Mouse (Mus musculus): ENCODE measurements around the gene A4galt.
"Not testable (repeated sequence)": the region's sequence is repeated elsewhere in the genome, so short reads cannot be mapped to it uniquely, and the experiment has no call there.

The A4galt gene

GRCm38 (mm10) chr15:83251176-83252004 lies at the start of gene A4galt:
A4galt (minus strand) TSS chr15:83251774.
- DNase-seq (ENCODE audit: low read depth): no peak

- DNase-seq (ENCODE audit: low read depth): no peak
These were observed 48.5 kb upstream of the A4galt start for GRCm38 (mm10) chr15:83299916-83300582.

DNA sequence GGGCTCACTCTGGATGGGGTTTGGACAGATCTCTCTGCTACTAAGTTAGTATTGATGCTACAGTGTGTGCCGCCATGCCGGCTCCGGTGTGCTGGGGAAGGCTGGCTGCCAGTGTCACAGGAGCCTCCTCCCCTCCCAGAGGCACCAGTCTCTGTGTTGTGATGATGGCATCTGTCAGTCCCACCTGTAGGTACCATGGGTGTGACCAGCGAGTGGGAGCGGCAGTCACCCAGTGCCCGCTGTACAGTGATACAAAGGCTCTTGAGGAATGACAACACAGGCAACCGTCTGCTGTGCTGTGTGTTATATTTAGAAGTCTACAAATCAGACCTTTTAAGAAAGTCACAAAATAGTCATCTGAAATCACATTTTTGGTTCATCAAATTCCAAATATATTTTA lies 47.9 kb upstream of the A4galt start:
- DNase-seq (ENCODE audit: low read depth): no peak

- no peak for DNase-seq (ENCODE audit: low read depth)
These were observed 47.2 kb upstream of the A4galt start for GRCm38 (mm10) chr15:83298810-83299209.

GRCm38 (mm10) chr15:83298313-83298712 lies 46.7 kb upstream of the A4galt start:
- peak; percentile 22 for DNase-seq (ENCODE audit: low read depth)

DNA sequence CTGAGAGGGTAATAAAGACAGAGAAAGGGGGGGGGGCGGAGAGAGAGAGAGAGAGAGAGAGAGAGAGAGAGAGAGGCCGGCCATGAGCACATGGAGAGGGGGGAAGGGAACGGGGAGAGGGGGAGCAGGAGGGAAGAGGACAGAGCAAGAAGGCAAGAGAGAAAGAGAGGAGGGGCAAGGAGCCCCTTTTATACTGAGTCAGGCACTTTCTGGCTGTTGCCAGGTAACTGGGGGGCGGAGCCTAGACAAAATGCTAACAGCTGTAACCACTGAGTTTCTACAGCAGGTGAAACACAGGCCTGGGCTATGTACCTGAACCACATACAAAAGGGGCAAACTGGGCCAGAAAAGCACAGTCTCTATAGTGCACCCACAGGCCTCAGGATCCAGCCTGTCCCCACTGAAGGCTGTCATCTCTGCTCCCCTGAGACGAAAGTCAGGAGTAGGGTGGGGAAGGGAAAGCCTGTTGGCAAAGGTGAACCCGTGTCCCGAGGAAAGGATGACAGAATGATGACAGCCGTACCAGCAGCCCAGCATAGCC lies 45.3 kb upstream of the A4galt start:
- no peak for DNase-seq (ENCODE audit: low read depth)

- DNase-seq (ENCODE audit: low read depth): no peak
These were observed 44.5 kb upstream of the A4galt start for GRCm38 (mm10) chr15:83296050-83296449.

GRCm38 (mm10) chr15:83294954-83295353 lies 43.4 kb upstream of the A4galt start:
- DNase-seq (ENCODE audit: low read depth): no peak

DNA sequence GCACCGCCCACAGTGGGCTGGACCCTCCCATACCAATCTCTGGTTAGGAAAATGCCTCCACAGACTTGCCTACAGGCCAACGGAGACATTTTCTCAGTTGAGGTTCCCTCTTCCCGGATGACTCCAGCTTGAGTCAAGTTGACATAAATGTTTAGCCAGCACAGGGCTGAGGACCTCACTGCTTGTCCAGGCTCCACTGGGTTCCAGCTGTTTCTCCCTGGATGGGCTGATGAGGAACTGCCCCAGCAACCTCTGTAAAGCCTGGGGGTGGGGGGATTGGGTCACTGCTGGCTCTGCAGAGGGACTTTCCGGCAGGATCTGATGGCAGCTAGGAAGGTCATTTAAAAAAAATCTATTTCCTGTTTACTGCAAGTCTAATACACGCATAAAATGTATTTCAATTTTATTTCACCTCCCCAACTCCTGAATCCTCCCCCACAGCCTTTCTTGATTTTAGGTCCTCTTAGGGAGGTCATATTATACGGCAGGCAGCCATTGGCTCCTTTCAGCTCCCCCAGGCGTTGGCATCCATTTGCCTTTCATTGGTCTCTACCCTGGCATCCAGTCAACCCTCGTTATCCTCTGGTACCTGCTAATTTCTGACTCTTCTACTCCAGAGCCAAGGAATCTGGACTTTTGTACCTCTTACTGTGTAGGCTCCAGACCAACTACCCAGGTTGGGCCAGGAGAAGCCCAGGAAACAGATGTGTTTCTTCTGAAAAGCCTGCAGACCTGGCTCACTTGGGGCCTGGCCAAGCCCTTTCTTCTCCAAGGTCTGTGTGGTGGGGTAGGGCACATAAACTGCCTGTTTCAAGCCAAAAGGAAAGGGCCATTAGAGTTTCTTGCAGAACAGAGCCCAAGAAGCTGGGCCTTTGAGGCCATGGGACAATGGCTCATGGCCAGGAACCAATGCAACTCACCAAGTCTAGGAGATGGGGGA lies 42.4 kb upstream of the A4galt start:
- DNase-seq (ENCODE audit: low read depth): no peak

DNA sequence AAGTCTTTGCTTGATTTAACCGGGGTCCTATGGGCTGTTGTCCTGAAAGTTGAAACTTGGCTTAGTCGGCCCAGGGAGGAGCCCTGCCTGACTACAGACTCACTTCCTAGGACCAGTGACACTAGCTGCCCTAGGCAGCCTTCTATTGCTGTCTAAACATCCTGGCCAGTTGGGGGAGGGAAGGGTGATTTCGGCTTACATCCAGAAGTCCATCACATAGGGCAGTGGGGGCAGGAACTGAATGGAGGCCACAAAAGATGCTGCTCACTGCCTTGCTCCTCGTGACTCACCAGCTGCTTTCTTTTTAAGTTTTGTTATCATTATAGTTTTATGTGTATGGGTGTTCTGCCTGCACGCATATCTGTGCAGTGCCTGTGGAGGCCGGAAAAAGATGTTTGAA lies 41.6 kb upstream of the A4galt start:
- DNase-seq (ENCODE audit: low read depth): no peak

- DNase-seq (ENCODE audit: low read depth): no peak
These were observed 40.9 kb upstream of the A4galt start for GRCm38 (mm10) chr15:83292261-83293056.

- no peak for DNase-seq (ENCODE audit: low read depth)
These were observed 39.3 kb upstream of the A4galt start for GRCm38 (mm10) chr15:83290899-83291298.

GRCm38 (mm10) chr15:83284828-83285227 lies 33.3 kb upstream of the A4galt start:
- no peak for DNase-seq (ENCODE audit: low read depth)

GRCm38 (mm10) chr15:83282397-83282796 lies 30.8 kb upstream of the A4galt start:
- no peak for DNase-seq (ENCODE audit: low read depth)

GRCm38 (mm10) chr15:83281303-83281702 lies 29.7 kb upstream of the A4galt start:
- DNase-seq (ENCODE audit: low read depth): no peak

GRCm38 (mm10) chr15:83278579-83278978 lies 27.0 kb upstream of the A4galt start:
- no peak for DNase-seq (ENCODE audit: low read depth)

GRCm38 (mm10) chr15:83277451-83277850 lies 25.9 kb upstream of the A4galt start:
- no peak for DNase-seq (ENCODE audit: low read depth)

DNA sequence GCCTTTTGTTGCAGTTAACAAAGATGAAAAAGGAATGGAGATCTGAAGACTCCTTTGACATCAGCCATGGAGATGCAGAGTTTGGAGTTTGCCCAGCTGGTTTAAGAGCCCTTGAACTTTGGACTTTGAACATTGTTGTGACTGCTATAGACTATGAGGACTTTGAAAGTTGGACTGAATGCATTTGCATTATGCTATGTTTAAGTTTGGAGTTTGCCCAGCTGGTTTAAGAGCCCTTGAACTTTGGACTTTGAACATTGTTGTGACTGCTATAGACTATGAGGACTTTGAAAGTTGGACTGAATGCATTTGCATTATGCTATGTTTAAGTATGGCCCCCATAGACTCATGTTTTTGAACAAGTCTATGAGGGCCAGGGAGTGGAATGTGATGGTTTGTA lies 22.7 kb upstream of the A4galt start:
- not testable (repeated sequence) for DNase-seq (ENCODE audit: low read depth)

DNA sequence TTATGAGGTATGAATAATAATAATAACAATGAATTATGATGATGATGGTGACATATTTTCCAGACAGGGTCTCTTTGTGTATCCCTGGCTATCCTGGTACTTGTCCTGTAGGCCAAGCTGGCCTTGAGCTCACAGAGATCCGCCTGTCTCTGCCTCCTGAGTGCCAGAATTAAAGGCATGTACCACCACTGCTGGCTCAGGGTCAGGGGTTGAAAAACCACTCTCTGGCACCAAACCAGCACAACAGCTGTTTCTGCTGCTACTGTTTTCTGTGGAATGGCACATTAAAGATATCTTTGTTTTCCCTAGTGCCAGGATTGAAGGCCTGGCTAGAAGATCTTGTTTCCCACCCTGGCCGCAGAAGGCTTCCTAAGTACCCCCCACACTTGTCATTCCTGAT lies 21.4 kb upstream of the A4galt start:
- no peak for DNase-seq (ENCODE audit: low read depth)

GRCm38 (mm10) chr15:83271221-83271620 lies 19.6 kb upstream of the A4galt start:
- not testable (repeated sequence) for DNase-seq (ENCODE audit: low read depth)

GRCm38 (mm10) chr15:83269985-83270384 lies 18.4 kb upstream of the A4galt start:
- DNase-seq (ENCODE audit: low read depth): not testable (repeated sequence)
